Mouse (Mus musculus) kidney, adult 2 months (tissue): ENCODE measurements around the gene Eml3.

Experiments
- CTCF ChIP-seq: fragments of 200-500 bp; conservative IDR thresholded peaks from 2 replicates; pipeline ENCODE4 v1.5.1; 2011; ENCODE audit warnings: low read depth, mild to moderate bottlenecking, control low read depth, low read length, moderate library complexity, mixed read lengths; ENCODE audit not compliant: insufficient read depth, insufficient read length
- POLR2A ChIP-seq: fragments of 200-500 bp; IDR thresholded peaks from one replicate; pipeline ENCODE4 v1.6.1; 2011; ENCODE audit warnings: low read depth, low read length, control low read depth

- TF ChIP-seq POLR2A: no peak
- no peak for TF ChIP-seq CTCF
These were observed 11.8 kb downstream of the Eml3 start for GRCm38 (mm10) chr19:8941136-8941514.
